Mouse (Mus musculus): Measurements from ENCODE around the gene Pou2f2. TPM values are rescaled to one million over a fixed set of nuclear protein-coding genes. Genes with fewer than 3 reads are reported as not detected.

The Pou2f2 gene
- polyA plus RNA-seq (2014; fragmentation: Nextera tagmentation; extraction: Ambion mirVana) = 0.28 and 0.42 TPM in 2 replicates

- peak within 1 kb of the TSS; percentile 30; the same call in 1 of the 2 replicates for H3K9ac ChIP-seq
Observed at GRCm38 (mm10) chr7:25179606-25180161, at the start of gene Pou2f2. Pou2f2 (minus strand) TSS chr7:25179726.

GRCm38 (mm10) chr7:25227523-25228300 is 48.2 kb upstream of the Pou2f2 start:
- H3K27ac ChIP-seq (ENCODE audit: low read depth) = no peak overlapping the region
- ATAC-seq (ENCODE audit: insufficient read depth) (no peak), DNase-seq (no peak)
- H3K4me2 ChIP-seq = no peak overlapping the region
- H3K27me3 ChIP-seq (ENCODE audit: insufficient read depth, low read length) = no peaks in the 10 kb centered on the region
- H3K4me3 ChIP-seq (ENCODE audit: low read depth, low read length) = no peak overlapping the region
- H3K4me1 ChIP-seq (ENCODE audit: insufficient read depth) = no peaks in the 10 kb centered on the region
- 91% methylated on average over 1 of the region's 1 CpGs for WGBS
- no peak for TF ChIP-seq CTCF (IDR thresholded peaks at IDR 0.05; ENCODE audit: low read depth)
- H3K9me3 ChIP-seq (ENCODE audit: low read depth, low read length) = no peaks in the 10 kb centered on the region
- no peak overlapping the region for H3K9ac ChIP-seq
- H3K36me3 ChIP-seq (ENCODE audit: insufficient read depth) = peaks cover 93% of the 10 kb centered on the region

More at GRCm38 (mm10) chr7:25179606-25180161, at the start of gene Pou2f2:
- TF ChIP-seq CTCF (IDR thresholded peaks at IDR 0.05; ENCODE audit: low read depth) = peak; percentile 22; the same call in 1 of the 2 replicates
- no peaks in the 10 kb centered on the region for H3K4me1 ChIP-seq (ENCODE audit: insufficient read depth)
- peak within 1 kb of the TSS; percentile 82 for H3K4me2 ChIP-seq
- H3K27me3 ChIP-seq (ENCODE audit: insufficient read depth, low read length) = peaks cover 85% of the 10 kb centered on the region
- DNase-seq = peak; percentile 83
- WGBS = under 1% methylated on average over 50 of the region's 56 CpGs
- H3K9me3 ChIP-seq (ENCODE audit: low read depth, low read length) = no peaks in the 10 kb centered on the region
- peak within 1 kb of the TSS; percentile 44 for H3K4me3 ChIP-seq (ENCODE audit: low read depth, low read length)
- H3K27ac ChIP-seq (ENCODE audit: low read depth) = no peak within 1 kb of the TSS
- H3K36me3 ChIP-seq (ENCODE audit: insufficient read depth) = no peaks in the 10 kb centered on the region
- ATAC-seq (ENCODE audit: insufficient read depth) = peak; percentile 91

- Histone ChIP-seq H3K9me3 (ENCODE audit: low read depth, low read length) (no peaks in the 10 kb centered on the region), H3K9ac (peak overlapping the region; percentile 64), H3K4me1 (ENCODE audit: insufficient read depth) (peaks cover 11% of the 10 kb centered on the region), H3K27me3 (ENCODE audit: insufficient read depth, low read length) (no peaks in the 10 kb centered on the region), H3K4me2 (peak overlapping the region; percentile 71), H3K36me3 (ENCODE audit: insufficient read depth) (peaks cover 40% of the 10 kb centered on the region), H3K27ac (ENCODE audit: low read depth) (peak overlapping the region; percentile 87; the same call in 1 of the 2 replicates), H3K4me3 (ENCODE audit: low read depth, low read length) (peak overlapping the region; percentile 65)
- no peak for DNase-seq
- TF ChIP-seq CTCF (IDR thresholded peaks at IDR 0.05; ENCODE audit: low read depth) = no peak
- no peak for ATAC-seq (ENCODE audit: insufficient read depth)
- 74% methylated on average over 10 of the region's 10 CpGs for WGBS
Observed at GRCm38 (mm10) chr7:25222275-25222967, 42.9 kb upstream of the Pou2f2 start.

- peak within 1 kb of the TSS; percentile 64 for H3K9ac ChIP-seq
- no peaks in the 10 kb centered on the region for H3K9me3 ChIP-seq (ENCODE audit: low read depth, low read length)
- H3K4me1 ChIP-seq (ENCODE audit: insufficient read depth) = peaks cover 11% of the 10 kb centered on the region
- peak within 1 kb of the TSS; percentile 65 for H3K4me3 ChIP-seq (ENCODE audit: low read depth, low read length)
- H3K36me3 ChIP-seq (ENCODE audit: insufficient read depth) = peaks cover 28% of the 10 kb centered on the region
- H3K27ac ChIP-seq (ENCODE audit: low read depth) = peak within 1 kb of the TSS; percentile 87
- peak; percentile 99 for DNase-seq
- H3K27me3 ChIP-seq (ENCODE audit: insufficient read depth, low read length) = no peaks in the 10 kb centered on the region
- WGBS = 0% methylated on average over 45 of the region's 45 CpGs
- TF ChIP-seq CTCF (IDR thresholded peaks at IDR 0.05; ENCODE audit: low read depth) = peak; percentile 31; the same call in 1 of the 2 replicates
- H3K4me2 ChIP-seq = peak within 1 kb of the TSS; percentile 71
- peak; percentile 95 for ATAC-seq (ENCODE audit: insufficient read depth)
Observed at GRCm38 (mm10) chr7:25221102-25221883, 41.8 kb upstream of the Pou2f2 start, which contains the start of gene Zfp526. Zfp526 (plus strand) TSS chr7:25221425.

GRCm38 (mm10) chr7:25220457-25221101 is 41.1 kb upstream of the Pou2f2 start, which contains the start of gene Dedd2:
Dedd2 (minus strand) TSS chr7:25220615.
- no peaks in the 10 kb centered on the region for H3K9me3 ChIP-seq (ENCODE audit: low read depth, low read length)
- no peak for ATAC-seq (ENCODE audit: insufficient read depth)
- no peak for DNase-seq
- H3K4me1 ChIP-seq (ENCODE audit: insufficient read depth) = peaks cover 11% of the 10 kb centered on the region
- peak within 1 kb of the TSS; percentile 65 for H3K4me3 ChIP-seq (ENCODE audit: low read depth, low read length)
- 5% methylated on average over 20 of the region's 20 CpGs for WGBS
- peak within 1 kb of the TSS; percentile 87 for H3K27ac ChIP-seq (ENCODE audit: low read depth)
- H3K9ac ChIP-seq = peak within 1 kb of the TSS; percentile 64
- H3K36me3 ChIP-seq (ENCODE audit: insufficient read depth) = peaks cover 21% of the 10 kb centered on the region
- no peaks in the 10 kb centered on the region for H3K27me3 ChIP-seq (ENCODE audit: insufficient read depth, low read length)
- no peak for TF ChIP-seq CTCF (IDR thresholded peaks at IDR 0.05; ENCODE audit: low read depth)
- peak within 1 kb of the TSS; percentile 71 for H3K4me2 ChIP-seq
